Mouse (Mus musculus) left cerebral cortex, adult 2 months (tissue): ENCODE data around the gene Fbxo3. TPM values are rescaled to one million over a fixed set of nuclear protein-coding genes. Genes with fewer than 3 reads are reported as not detected.
"Not testable (repeated sequence)": the region's sequence is repeated elsewhere in the genome, so short reads cannot be mapped to it uniquely, and the experiment has no call there.

Experiments
- DNase-seq, 2 experiments: peaks; one replicate each; pipeline ENCODE4 v3.0.0; 2021 to 2022; ENCODE audit warnings: low spot score in 2 of 2, mixed read lengths in 1 of 2; ENCODE audit errors: extremely low spot score in 1 of 2
- H3K27ac ChIP-seq: fragments of 200-600 bp; 2 replicates; pipeline ENCODE4 v1.8.1; 2022
- H3K4me3 ChIP-seq: fragments of 200-600 bp; 2 replicates; pipeline ENCODE4 v1.8.1; 2022
- CTCF ChIP-seq: fragments of 200-600 bp; IDR thresholded peaks from 2 replicates; pipeline ENCODE4 v1.8.1; 2022; ENCODE audit warnings: antibody characterized with exemption, mild to moderate bottlenecking, moderate library complexity
- intact Hi-C: fragments of 180-260 bp; cut with DNase I; formaldehyde crosslinking; loops from one replicate; pipeline ENCODE4 v1.15.1; 2025
- total RNA-seq, 2 experiments: library from RNA; stranded (reverse); gene quantifications; 2 replicates each; pipeline ENCODE4 v1.2.3; 2021

Gene Fbxo3
- total RNA-seq, 2 experiments from 2014 or later, result 55.4 to 59.7 TPM

DNA sequence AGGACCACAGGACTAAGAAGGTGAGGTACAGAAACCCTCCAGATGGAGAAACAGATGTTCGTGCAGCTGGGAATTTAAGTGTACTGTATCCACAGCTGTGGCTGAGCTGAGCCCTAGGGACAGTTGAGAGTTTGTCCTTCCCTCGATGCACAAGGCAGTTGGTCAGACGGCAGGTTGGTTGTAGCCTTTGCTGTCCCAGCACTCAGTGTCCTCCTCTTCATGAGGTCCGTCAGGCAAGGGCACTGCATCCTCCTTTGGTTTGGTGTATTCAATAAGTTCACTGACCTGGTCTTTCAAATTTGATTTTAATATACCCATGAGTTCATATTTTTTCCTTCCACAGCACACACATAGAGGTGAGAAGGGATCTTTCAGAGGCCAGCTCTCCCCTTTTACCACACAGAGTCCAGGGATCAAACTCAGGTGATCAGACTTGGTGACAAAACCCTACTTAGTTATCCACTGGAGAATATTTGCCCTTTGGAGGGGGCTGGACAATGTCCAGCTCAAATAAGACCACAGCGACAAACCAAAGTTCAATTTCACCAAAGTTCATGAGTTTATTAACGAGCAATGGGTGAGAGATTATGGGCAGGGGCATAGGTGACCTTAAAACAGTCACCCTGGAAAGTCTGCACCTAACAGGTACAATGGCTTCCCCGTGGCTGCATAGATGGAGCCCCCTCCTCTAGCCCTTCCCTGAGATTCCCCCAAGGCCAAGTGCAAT, 19.6 kb upstream of the Fbxo3 start:
- DNase-seq, result no peak
- Histone ChIP-seq H3K4me3 (no peak overlapping the region), H3K27ac (no peak overlapping the region)
- intact Hi-C loops, result loop anchor here (10.0 kb wide), 1 partner anchor 443 kb away; the partner anchor contains the start of gene Abtb2
- TF ChIP-seq CTCF, result no peak

DNA sequence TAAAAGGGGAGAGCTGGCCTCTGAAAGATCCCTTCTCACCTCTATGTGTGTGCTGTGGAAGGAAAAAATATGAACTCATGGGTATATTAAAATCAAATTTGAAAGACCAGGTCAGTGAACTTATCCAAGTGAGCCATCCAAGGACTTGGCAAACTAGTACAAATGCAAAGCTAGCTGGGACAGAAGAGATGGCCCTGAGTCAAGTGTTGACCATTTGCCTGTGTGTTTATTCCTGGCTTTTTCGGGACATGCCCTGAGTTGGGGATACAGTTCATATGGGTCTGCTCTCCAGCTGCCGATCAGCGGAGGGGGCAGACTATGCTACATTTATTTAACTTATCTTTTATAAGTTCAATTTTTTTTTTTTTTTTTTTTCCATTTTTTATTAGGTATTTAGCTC, 18.7 kb upstream of the Fbxo3 start:
- not testable (repeated sequence) for H3K27ac ChIP-seq, H3K4me3 ChIP-seq, DNase-seq
- intact Hi-C loops, result loop anchor here (10.0 kb wide), 1 partner anchor 444 kb away; the partner anchor contains the start of gene Abtb2

DNA sequence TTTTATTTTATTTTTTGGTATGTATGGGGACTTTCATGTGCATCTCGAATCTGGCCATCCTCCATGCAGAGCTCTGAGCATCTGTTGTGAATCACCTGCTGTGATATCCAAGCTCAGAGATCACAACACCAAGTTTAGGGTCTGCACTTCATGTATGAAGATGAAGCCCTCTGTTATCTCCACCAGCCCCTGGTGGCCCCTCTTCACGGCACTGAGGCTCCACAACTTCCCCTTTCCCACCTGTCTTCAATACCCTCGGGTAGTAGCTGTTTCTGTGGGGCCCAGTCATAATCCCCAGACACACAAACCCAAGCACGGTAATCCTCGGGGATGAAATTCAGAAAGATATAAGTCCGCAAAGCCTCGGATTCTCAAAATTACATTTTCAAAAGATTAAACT, 4.4 kb upstream of the Fbxo3 start:
- no peak overlapping the region for H3K4me3 ChIP-seq
- intact Hi-C loops, result no loop called here
- H3K27ac ChIP-seq, result no peak overlapping the region
- DNase-seq, result no peak
- TF ChIP-seq CTCF, result no peak

DNA sequence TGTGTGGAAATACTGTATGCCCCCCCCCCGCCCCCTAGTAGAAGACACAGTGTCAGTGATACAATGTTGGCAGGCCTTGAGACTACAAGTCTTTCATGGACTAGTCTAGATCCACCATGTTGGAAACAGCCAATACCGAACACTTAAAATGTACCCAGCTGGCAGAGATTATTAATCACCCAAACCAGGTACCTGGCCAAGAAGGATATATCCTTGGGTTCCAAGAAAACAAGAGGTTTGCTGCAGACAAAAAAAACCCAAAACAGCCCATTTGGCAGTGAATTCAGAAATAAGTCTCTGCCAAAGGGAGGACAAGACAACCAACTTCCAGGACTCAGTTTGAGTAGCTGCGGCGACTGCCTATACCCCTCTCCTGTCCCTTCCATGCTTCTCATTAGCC, 2.9 kb upstream of the Fbxo3 start:
- no peak for TF ChIP-seq CTCF
- no peak for DNase-seq
- intact Hi-C loops, result no loop called here
- H3K4me3 ChIP-seq, result no peak overlapping the region
- no peak overlapping the region for H3K27ac ChIP-seq

DNA sequence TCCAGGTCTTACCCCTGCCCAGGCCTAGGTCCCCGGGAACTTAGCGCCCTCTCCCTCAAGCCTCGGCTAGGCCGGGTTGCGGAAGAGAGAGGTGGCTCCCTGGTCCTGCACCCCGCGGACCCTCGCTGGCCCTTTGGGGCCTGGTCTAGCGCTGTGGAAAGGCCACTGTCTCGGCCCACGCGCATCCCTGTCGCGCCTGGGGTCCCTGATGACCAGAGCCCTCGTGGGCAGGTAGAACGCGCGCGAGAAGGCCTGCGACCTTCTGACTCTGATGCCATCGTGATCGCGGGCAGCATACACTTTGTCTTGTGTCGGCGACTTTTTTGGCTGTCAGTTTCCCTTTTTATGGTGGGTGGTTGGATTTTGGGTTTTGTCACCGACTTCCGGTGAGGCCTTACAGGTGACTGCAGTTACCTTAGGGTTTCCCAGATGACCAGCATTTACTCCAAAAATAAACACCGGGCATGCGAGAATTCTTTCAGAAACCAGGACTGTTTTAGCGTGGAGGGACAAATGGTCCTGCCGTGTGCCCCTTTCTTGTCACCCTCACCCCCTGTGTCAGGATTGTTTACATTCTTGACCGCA, 710 bp downstream of the Fbxo3 start, which contains the start of gene 4931422A03Rik:
TSS of gene 4931422A03Rik (minus strand) at position 223 of the 585 bp plus-strand sequence.
- TF ChIP-seq CTCF, result no peak
- Histone ChIP-seq H3K27ac (peak within 1 kb of the TSS; percentile 94), H3K4me3 (peak within 1 kb of the TSS; percentile 95)
- no peak for DNase-seq
- intact Hi-C loops, result no loop called here

DNA sequence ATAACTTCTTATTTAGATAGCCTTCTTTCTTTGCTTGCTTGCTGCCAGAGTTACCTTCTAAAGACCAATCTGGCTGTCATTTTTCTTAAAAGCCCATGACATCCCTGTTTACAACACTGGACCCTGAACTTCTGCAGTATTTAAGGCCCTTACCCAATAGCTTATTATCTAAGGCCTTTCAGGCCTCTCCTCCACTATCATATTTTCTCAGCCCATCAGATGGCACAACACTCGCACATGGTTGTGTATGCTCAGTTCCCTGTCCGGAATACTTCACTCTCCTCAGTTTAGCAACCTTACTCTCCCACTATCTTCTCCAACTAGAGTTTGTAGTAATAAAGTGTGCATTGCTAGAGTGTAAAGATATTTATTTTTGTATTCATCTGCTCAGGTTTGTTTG, 1.6 kb downstream of the Fbxo3 start:
- intact Hi-C loops, result no loop called here
- no peak for TF ChIP-seq CTCF
- Histone ChIP-seq H3K27ac (no peak overlapping the region), H3K4me3 (peak overlapping the region; percentile 95)
- no peak for DNase-seq

DNA sequence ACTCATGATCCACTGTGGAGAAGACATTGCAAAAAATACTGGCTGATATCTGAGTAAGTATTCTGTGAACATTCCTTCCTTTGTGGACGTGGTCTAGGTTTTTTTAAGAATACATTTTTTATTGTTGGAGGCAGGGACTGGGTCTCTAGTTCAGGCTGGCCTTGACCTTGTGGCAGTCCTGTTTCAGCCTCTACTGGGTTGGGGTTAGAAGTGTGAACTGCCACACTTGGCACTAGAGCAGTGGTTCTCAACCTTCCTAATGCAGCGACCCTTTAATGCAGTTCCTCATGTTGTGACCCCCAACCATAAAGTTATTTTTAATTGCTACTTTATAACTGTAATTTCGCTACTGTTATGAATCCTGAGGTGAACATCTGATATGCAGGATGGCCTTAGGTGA, 2.9 kb downstream of the Fbxo3 start:
- no peak for DNase-seq
- Histone ChIP-seq H3K27ac (no peak overlapping the region), H3K4me3 (no peak overlapping the region)
- intact Hi-C loops, result loop anchor here (10.0 kb wide), 2 partner anchors 394 to 554 kb away; no protein-coding TSS in a partner anchor
- TF ChIP-seq CTCF, result no peak

DNA sequence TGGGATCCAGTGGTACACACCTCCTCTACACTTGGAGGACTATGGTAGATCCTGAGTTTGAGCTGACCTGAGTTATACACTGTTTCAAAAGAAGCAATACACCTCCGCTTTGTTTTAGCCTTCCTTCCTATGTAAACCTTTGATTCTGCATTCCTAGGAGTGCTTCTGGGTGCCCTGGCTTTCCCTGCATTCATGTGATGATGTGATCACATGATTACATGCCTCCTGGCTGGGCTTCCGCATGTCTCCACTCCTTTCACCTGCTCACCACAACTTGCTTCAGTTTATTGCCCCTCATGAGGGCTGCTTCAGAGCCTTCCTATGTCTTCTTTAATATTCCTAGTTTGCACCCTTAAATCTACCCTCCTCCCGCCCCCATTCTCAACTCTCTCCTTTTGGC, 4.5 kb downstream of the Fbxo3 start:
- intact Hi-C loops, result loop anchor here (10.0 kb wide), 2 partner anchors 393 to 553 kb away; no protein-coding TSS in a partner anchor
- H3K4me3 ChIP-seq, result no peak overlapping the region
- no peak for DNase-seq
- no peak overlapping the region for H3K27ac ChIP-seq
- TF ChIP-seq CTCF, result no peak

DNA sequence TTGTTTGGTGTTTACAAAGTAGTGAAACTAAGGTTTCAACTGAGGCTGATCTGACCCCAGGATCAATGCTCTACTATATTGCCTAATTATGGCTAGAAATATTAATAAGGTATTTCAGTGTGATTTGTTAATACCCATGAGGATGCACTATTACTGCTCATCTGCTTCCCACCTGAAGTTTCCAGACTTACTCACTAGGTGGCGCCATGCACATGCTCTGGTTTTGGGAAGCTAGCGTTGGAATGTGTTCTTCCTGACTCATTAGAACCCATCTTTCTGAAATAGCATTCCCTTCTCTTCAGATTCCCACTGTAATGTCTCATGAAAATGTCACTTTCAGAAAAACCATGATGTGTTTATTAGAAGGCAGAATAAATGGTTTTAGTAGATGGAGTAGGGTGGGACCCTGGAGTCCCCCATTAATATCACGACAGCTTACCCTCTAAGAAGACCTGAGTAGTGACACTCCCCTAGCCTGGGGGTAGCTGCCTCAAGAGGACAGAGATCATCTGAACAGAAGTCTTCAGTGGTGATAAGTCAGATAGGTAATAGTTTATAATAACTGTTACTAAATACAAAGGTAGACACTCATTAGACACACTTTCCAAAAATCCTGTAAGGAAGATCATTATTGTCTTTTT, 7.4 kb downstream of the Fbxo3 start:
- no peak overlapping the region for H3K4me3 ChIP-seq
- H3K27ac ChIP-seq, result no peak overlapping the region
- intact Hi-C loops, result loop anchor here (10.0 kb wide), 2 partner anchors 390 to 550 kb away; no protein-coding TSS in a partner anchor
- peak; percentile 98 for TF ChIP-seq CTCF
- peak; percentile 58 to 69 for DNase-seq

DNA sequence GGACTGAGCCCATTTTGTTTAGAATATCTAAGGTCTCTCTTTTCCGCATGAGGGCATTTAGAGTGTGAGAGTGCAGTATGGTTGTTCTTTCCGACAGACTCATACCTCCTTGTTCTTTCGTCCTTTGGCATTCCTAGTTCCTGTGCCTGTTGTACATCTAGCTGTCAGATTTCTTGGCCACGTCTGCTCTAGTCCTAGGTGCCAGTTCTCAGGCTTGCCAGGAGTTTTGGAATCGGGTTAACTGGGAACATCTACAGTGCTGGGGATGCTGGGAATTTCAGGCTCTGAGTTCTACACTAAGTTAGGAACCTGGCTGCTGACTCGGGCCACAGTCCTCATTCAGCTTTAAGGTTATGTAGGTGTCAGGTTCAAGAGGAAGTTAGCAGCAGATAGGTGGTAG, 8.1 kb downstream of the Fbxo3 start:
- DNase-seq, result no peak
- Histone ChIP-seq H3K4me3 (no peak overlapping the region), H3K27ac (no peak overlapping the region)
- intact Hi-C loops, result loop anchor here (10.0 kb wide), 2 partner anchors 389 to 549 kb away; no protein-coding TSS in a partner anchor
- no peak for TF ChIP-seq CTCF

DNA sequence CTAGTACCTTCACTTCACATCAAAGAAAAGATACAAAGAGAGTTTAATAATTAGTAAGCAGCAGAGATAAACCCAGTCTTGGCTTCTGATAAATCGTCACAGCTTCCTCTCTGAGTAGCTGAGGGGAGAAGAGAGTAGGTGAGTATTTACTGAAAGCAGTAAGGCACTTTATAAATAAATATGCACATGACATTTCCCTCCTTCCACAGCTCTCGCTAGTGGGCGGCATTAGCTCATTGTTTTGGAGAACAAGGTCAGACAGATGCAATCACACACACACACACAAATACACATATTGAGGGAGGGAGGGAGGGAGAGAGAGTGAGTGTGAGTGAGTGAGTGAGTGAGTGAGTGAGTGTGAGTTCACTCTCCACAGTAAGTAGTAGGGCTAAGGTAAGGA, 8.8 kb downstream of the Fbxo3 start:
- DNase-seq, result no peak
- Histone ChIP-seq H3K4me3 (no peak overlapping the region), H3K27ac (no peak overlapping the region)
- intact Hi-C loops, result loop anchor here (10.0 kb wide), 2 partner anchors 388 to 548 kb away; no protein-coding TSS in a partner anchor
- TF ChIP-seq CTCF, result no peak

DNA sequence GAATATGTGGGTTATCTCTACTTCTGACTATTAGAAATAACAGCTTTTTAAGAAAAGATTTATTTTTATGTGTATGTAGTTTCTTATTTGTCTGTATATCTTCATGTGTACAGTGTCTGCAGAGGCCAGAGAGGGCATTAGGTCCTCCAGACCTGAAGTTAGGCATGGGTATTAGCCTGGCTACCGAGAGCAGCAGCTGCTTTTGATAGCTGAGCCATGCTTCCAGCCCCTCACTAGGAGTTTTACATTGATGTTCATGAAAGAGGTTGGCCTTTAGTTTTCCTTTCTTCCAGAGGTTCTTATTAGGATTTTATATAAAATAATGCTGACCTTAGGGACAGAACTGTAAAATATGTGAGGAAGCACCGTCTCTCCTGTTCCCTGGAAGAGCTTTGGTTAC, 10.7 kb downstream of the Fbxo3 start:
- no peak for TF ChIP-seq CTCF
- no peak overlapping the region for H3K27ac ChIP-seq
- no peak overlapping the region for H3K4me3 ChIP-seq
- intact Hi-C loops, result loop anchor here (10.0 kb wide), 2 partner anchors 387 to 547 kb away; no protein-coding TSS in a partner anchor
- no peak for DNase-seq
